Mouse (Mus musculus): ENCODE data around the gene Tox3.

The Tox3 gene

DNA sequence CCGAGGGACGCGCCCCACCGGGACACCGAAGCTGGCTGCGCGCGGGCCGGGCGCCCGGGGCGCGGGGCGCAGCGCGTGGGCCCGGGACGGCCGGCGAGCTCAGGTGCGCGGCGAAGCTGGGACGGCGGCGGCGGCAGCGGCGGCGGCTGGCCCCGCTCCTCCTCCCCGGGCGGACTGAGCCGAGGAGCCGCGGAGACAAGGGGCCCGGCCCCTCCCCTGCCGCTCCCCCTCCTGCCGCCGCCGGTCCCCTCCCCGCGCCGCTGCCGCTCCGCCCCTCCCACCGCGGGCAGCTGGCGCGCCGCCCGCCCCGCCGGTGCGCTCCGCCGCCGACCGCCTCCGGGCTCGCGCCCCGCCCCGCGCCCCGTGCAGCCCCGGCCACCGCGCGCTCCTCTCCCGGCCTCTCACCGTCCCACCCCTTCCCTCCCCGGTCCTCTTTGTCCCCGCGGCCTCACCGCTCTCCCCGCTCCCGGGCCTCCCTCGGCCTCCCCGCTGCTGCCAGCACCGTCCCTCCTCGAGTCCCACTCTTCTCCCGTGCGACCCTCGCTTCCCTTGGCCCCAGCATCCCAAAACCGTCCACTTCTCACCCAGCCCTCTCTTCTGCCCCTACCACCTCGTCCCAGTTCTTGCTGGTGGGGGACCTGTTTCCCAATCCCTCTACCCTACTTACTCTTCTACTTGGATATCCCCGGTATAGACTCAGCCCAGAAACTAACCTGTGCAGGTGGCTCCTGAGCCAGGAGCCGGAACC is at the start of gene Tox3:
Tox3 (minus strand) TSS at position 166 of the 748 bp plus-strand sequence.
- DNase-seq (ENCODE audit: low spot score) = peak; percentile 69

DNA sequence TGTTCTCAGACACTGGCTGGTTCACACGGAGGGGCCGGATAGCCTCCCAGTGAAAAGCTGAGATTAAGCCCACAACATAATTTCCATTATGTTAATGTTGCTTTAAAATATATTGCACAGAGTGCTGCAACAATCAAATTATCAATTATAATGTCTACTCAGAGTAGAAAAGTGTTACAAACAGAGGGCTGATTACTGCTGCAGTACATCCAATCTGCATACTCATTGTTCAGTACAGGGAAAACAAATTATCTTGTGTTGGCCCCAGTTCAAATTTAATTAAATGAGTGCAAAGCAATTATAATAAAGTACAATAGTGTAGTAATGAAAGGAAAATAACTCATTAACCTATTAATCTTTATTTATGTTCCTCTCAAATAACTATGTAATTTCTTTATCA is 44.5 kb upstream of the Tox3 start:
- DNase-seq (ENCODE audit: low spot score) = no peak

DNA sequence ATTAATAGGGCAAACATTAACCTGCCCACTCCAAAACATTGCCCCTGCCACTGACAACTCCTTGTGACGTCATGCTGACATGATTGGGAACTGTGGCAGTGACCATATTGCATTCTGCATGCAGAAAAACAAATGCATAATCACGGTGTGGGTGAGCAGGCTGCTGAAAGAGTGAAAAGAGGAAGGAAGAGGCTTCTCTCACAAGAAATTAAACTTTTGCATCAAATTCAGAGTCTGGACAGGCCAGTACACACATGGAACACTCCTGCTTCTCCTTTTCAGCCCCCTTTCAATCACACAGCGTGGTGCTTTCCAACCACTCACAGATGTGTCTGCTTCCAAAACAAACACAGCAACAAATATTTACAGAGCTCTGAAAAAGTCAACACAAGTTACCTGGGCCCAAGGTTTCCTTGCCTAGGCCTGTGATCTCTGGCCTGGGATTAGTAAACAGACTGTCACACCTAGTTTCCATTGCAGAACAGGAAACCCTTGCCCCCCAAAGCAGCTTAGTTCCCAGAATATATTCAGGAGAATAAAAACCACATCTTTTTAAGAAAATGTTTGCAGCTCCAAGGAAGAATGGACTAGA is 43.4 kb upstream of the Tox3 start:
- DNase-seq (ENCODE audit: low spot score) = no peak

DNA sequence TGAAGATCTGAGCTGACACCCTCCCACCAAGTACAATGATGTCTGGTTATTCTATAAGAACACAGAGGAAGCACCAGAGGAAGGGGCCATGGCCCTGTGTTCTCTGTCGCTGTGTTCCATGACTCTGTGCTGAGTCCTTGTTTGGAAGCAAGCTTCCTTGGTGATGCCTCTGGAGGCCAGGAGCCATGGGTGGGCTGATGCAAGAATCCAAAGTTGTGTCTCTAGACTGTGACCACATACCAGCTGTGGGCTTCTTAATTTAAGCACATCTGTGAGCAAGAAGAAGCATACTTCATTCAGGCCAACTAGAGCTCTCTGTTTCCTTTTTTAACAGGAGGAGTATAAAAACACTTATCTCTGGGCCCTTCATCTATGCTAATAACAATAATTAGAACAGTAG is 42.7 kb upstream of the Tox3 start:
- DNase-seq (ENCODE audit: low spot score) = no peak

DNA sequence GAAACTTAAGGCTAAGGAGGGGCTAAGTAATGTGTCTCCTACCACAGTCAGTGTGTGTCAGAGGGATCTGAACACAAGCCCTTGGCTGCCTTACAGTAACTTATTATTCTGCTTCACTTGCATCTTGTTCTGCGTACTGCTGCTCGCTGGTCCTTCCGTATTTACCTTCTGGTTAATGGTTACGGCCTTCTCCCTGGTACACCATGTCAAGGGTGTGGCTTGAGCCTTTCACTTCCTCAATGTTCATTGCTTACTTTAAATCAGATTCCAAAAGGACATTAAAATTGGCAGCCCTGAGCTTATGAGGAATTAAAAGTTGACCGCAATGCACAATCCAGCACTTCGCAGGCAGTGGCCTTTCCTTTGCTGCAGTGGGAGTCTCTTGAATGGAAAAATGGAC is 30.9 kb upstream of the Tox3 start:
- DNase-seq (ENCODE audit: low spot score) = no peak

DNA sequence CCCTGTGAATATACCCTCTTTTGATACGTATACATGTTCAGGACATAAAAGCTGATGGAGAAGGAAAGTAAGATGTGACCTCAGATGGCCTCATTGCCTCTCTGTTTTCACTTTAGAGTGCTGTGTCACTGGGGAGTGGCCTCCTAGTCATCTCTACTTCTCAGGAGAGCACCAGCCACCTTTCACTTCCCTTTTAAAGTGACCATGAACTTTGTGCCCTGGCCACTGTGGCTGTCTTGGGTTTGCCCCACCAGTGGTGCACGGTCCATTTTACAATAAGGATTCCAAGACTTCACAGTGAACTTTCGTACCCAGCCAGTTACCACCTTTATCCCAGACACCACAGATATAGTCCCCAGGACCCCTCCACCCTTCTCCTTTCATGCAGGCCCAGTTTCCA is 29.9 kb upstream of the Tox3 start:
- no peak for DNase-seq (ENCODE audit: low spot score)

DNA sequence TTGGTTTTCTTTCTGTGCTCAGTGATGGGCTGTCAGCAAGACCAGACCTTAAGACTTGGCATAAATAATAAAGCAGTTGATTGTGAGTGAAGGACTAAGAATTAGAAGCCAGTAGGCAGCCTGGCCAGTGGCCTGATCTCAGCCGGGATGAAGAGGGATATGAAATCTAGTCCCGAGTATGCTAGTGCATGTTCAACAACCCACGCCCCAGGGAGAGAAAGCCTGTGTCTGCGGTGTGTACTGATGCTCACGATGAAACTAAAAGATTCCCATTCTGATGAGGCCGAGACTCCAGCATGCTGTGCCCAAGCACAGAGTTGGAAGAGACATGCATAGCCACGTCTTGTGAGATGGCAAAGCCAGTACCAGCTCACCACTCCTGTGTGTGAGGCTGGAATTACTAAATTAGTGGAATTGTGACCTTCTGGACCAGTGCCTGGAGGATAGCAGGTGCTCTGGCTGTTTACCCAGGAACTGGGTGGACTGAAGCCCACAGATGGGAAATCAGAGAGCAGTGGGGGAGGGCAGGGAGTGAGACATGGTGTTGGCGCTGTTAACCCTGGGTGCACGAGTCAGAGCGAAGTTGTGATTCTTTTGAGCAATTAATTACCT is 23.6 kb upstream of the Tox3 start:
- DNase-seq (ENCODE audit: low spot score) = no peak

DNA sequence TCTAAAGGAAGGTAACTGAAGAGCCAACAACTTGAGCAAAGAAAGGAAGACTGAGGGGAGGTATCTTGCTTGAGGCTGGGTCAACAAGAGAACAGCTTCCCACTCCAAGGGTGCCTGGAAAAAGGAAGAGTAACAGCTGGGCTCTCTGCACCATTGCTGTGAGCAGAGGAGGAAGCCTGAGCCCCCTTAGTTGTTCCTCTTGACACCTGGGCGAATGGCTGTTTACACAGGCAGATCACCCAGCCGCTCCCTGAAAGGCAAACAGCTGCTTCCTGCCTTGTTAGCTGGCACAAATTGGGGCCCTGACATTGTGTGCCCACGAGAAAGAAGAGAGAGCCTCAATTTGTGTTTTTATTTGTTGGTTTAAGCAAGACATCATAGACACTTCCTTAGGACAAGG is 21.7 kb upstream of the Tox3 start:
- DNase-seq (ENCODE audit: low spot score) = no peak

DNA sequence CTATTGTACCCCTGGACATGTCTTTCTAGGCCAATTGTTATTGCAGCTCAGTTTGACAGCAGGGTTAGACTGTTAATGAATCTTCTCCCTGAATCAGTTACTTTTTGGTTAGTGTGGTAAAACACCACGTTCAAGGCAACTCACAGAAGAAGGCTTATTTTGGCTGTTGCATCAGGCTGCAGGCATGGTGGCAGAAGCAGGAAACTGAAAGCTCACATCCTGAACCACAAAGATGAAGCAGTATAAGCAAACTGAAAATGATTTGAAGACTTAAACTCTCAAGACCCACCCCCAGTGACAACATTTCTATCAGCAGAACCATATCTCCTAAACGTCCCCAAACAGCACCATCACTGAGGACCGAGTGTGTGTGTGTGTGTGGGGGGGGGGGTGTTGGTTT is 8.6 kb upstream of the Tox3 start:
- DNase-seq (ENCODE audit: low spot score) = no peak

DNA sequence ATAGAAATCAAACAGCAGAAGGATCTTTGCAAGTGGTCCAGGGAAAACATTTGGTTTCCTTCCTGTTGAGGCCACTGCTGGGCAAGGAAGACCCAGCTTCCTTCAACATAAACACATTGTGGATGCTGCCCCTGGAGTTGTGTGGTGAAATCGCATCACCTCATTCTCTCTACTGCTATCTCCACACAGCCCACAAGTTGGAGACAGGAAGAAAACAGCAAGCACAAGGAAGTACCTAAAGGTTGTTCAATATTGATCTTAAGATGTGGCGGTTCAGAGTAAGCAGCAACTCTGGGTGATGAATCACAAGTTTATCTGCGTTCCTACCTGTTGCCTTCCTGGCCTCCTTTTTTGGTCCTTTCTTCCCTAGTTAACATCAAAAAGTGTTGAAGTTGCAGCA is 6.6 kb upstream of the Tox3 start:
- no peak for DNase-seq (ENCODE audit: low spot score)

DNA sequence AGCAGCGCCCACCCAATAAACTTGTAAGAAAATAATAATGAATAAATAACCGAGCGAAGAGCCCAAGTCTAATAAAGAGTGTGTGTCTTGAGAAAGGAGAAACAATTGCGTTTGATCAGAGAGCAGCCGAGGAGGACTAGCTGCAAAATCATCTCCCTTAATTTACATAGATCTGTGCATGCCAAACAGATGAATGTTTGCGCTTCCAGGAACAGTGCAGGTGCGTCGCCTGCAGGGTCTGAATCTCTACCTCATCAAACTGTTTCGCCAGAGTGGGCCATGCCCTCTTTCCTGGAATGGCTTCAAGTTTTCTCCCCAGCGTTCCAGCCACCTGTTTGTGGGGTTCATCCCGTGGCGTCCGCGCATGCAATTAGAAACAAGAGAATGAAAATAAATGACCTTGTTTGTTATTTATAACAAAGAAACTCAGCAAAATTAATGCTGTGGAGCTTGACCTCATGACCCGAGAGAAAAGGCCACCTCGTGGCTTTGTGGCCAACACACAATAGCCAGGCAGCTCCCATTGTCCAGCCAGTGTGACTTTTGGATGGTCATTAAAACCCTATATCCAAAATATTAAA is 5.9 kb upstream of the Tox3 start:
- peak; percentile 53 for DNase-seq (ENCODE audit: low spot score)

DNA sequence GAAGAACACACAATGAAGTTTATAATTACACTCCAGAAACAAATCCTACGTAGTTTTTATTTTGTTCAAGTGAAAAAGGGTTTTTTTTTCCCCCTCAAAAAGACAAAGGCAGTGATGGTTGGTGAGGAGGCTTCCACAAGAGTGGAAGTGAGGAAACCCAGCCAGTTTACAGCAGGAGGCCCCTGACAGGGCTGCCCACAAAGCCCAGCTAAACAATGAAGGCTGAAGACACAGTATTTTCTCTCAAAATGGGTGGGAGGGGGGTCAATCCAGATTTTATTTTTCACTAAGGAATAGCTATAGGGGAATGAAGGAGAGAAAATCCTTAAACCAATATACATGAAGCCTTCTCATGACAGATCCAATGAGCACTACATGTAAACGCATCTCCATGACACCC is 5.4 kb upstream of the Tox3 start:
- peak; percentile 28 for DNase-seq (ENCODE audit: low spot score)

DNA sequence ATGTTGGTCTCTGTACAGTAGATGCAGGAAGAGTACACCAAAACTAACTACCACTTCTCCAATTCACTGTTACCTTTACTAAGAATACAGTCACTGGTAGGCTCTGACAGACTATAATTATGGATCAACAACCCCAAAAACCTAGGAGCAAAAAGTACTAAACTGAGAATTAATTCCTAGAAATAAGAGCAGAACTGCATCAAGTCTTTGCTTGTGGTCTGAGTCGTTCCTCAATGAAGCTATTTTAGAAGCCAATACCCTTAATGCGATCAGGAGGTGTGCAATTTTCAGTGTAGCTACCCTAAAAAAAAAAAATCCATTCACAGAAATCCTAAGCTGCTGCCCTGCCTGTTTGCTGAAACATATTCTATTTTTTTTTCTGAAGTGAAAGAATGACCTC is 4.8 kb upstream of the Tox3 start:
- no peak for DNase-seq (ENCODE audit: low spot score)

DNA sequence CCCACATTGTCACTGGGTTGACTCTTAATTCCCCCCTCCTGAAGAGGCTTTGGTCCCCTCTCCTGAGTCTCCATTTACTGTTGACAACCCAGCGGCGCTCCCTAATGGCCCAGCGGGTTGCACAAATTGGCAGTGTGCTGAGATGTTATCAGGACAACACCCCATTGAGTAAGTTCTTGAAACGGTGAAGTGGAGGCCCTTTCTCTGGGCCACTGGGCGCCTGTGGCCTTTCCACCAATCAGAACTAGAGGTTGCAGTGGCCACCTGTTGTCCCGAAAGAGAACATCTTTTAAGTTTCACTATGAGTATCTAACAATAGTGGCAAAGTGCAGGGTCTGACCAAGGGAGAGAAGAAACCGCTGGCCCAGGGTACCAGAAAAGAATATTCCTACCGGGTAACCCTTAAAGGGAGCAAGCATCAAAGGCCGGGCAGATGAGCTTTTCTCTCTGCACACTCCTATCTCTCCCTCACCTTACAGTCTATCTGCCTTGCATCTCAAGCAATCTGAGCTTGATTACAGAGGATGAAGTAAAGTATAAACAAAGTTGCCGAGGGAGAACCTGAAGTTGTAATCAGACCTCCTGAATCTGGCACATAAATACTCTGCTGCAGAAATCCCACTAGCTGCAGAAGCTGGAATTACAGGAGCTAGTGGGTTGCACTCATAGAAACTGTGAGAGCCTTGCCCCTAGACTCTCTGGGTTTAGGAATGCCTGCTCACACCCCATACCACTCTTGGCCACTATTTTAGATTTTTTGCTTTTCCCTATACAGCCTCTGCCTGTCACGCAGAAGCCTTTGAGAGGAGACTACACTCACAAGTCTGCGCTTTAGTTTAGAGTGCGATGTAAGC is 1.8 kb upstream of the Tox3 start:
- DNase-seq (ENCODE audit: low spot score) = peak; percentile 65

DNA sequence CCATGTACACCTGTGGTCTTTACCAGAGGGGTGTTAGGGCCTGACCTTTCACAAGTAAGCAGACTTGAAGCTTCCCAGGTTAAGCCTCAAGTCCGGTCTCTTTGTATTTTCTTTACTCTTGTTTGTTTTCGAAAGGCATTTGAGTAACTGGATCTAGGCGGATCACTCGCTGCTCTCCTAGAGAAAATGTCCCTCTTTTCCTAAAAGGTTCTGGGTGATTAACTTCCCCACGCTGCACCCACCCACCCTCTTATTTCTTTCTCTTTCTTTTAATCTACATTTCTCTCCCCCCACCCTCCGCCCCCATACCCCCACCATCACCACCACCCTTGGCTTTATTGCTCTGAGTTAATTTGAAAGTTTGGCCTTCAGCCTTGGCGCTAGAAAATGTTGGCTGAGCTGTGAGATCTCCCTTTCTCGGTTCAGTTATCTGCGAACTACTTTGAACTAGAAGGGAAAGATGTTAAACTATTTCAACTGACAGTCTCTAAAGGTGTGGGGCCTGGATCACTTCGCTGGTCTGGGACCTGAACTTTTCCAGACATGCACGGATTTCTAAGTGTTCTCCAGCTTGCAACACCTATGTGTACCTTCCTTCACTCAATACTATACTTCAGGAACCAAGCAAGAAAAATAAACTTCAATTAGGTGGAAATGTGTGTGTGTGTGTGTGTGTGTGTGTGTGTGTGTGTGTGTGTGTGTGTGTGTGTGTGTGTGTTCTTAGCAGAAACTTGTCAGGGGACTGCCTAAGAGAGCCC is 962 bp upstream of the Tox3 start:
- DNase-seq (ENCODE audit: low spot score) = peak; percentile 21

DNA sequence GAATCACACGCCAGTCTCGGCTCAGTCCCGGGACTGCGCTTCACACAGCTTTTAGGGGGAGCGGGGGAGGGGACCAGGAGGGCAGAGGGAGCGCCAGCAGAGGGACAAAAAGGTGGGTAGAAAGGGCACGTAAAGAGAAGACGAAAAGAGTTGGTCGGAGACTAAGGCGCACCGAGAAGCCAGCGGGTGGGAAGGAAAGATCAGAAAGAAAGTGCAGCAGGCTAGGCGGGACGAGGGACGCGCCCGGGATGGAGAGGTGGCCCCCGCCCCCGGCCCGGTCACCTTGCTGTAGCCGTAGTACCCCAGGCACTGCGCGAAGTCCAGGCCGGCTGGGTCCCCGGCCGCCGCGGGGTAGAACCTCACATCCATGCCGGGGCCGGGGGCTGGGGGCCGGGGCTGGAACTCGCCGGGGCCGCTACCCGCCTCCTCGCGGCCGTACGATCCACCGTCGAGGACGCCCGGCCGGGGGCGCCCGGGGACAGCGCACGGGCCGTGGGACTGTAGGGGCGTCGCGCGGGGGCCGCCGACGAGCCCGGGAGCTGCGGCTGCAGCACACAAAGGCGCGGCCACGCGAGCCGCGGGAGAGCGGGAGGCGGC is 464 bp downstream of the Tox3 start:
- DNase-seq (ENCODE audit: low spot score) = peak; percentile 51

DNA sequence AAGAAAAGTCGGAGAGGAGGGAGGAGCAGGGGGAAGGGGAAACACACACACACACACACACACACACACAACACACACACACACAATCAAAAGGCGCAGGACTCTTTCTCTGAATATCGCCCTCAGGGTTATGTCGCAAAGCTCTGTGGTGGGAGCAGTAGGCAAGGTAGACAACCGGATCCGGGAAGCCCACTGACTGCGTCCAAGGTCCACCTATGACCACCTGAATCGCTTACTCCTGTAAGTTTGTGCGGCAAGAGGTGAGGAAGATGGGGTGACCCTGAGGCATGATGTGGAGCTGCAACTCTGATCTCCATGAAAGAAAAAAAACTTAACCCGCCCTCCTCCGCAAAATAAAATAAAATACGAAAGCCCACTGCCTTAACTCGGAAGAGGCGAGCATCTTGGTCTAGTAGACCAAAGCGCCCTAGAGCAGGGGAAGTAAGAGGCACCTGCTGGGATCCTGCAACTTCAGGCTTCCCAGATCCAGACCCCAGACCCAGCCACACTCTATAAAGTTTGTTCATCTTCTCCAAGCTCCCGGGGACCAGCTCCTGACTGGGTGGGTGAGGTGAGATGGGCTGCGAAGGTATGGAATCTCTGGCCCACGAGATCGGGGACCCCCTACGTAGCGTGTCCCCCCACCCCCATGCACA is 1.1 kb downstream of the Tox3 start:
- peak; percentile 32 for DNase-seq (ENCODE audit: low spot score)

DNA sequence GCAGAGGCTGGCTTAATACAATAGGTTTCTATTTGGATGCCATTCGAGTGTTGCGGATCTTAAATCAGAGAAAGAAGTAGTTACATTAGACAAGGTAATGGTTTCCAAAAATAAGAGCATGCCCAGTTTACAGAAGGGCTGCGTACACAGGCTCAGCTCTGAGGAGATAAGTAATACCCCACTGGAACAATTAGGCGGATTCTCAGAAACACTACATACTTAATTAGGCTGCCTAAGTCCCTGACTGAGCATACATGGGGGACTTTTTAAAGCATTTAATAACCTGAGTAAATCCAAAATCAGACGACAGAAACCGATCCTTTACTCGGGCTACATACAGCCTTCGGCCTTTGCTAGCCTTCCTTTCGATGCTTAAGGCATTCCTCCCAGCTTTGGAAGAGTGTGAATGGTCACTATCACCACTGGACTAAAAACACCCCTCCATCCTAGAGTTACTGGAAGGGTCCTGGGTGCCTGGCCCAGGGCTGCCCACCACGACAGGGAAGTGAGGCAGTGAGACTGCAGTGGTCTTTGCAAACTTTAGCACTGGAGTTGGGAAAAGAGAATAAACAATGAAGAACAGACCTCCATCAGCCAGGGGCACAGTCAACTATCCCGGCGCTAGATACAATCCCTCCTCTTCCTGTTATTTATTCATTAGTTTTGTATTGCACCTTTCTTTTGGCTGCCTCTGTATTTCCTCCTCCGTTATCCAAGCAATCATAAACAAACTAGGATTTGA is 1.8 kb downstream of the Tox3 start:
- peak; percentile 26 for DNase-seq (ENCODE audit: low spot score)

DNA sequence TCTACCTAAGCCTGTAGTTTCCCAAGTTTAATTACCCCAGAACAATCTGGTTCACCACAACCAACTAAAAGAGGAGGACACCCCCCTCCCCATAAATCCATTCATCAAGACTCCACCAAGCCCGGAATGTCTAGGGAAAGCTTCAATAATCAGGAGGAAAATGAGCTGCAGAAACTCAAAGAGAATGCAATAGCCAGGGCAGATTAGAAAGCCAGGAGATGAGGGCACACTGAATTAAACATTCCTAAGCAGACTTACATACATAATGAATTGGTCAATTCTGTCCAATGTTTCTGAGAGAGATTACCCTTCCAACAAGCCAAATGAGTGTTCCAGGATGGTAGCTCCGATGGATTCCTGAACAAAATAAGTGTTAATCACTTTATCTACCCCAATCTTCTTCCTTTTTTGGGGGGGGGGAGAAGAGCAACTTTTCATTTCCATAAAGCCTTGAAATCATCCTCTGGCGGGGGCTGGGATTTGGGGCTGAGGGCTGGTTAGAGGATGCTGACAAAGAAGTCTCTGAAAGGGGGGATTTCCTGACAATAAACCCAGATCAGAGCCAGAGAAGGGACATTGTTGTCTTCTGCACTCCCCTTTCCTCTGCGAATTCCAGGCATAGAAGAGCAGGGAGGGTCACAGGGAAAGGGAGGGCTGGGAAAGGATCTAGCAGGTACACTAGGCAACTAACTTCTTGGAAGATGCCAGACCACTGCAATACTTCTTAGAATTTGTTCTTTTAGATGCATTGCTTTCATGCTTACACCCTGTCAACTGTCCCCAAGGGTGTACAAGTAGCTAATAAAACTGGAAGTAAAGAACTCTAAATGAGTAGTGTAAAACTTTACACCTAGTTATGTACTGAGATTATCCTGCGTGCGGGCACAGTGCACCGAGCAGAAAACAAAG is 17.5 kb downstream of the Tox3 start:
- DNase-seq (ENCODE audit: low spot score) = no peak

All from retina, embryonic 14.5 days (tissue).